Mouse (Mus musculus): ENCODE results near the gene Fkbp9. TPM values are rescaled to one million over a fixed set of nuclear protein-coding genes. Genes with fewer than 3 reads are reported as not detected.

Gene Fkbp9
- polyA plus RNA-seq, 1 experiment: not detected

GRCm38 (mm10) chr6:56877985-56878384, 46.1 kb downstream of the Fkbp9 start:
- no peak for TF ChIP-seq GATA1 (IDR thresholded peaks at IDR 0.05; ENCODE audit: low read length)

- peak; percentile 48 for TF ChIP-seq GATA1 (IDR thresholded peaks at IDR 0.05; ENCODE audit: low read length)
These were observed 47.6 kb downstream of the Fkbp9 start for GRCm38 (mm10) chr6:56879352-56879955.

GRCm38 (mm10) chr6:56888561-56888960, 56.7 kb downstream of the Fkbp9 start:
- no peak for TF ChIP-seq GATA1 (IDR thresholded peaks at IDR 0.05; ENCODE audit: low read length)

- no peak for TF ChIP-seq GATA1 (IDR thresholded peaks at IDR 0.05; ENCODE audit: low read length)
These were observed 58.9 kb downstream of the Fkbp9 start for GRCm38 (mm10) chr6:56890762-56891161.

GRCm38 (mm10) chr6:56899601-56900000, 67.7 kb downstream of the Fkbp9 start:
- no peak for TF ChIP-seq GATA1 (IDR thresholded peaks at IDR 0.05; ENCODE audit: low read length)

- no peak for TF ChIP-seq GATA1 (IDR thresholded peaks at IDR 0.05; ENCODE audit: low read length)
These were observed 69.5 kb downstream of the Fkbp9 start for GRCm38 (mm10) chr6:56901336-56901735.

- no peak for TF ChIP-seq GATA1 (IDR thresholded peaks at IDR 0.05; ENCODE audit: low read length)
These were observed 70.0 kb downstream of the Fkbp9 start for GRCm38 (mm10) chr6:56901824-56902386.

- TF ChIP-seq GATA1 (IDR thresholded peaks at IDR 0.05; ENCODE audit: low read length): peak; percentile 50
These were observed 71.0 kb downstream of the Fkbp9 start for GRCm38 (mm10) chr6:56902606-56903520.

- TF ChIP-seq GATA1 (IDR thresholded peaks at IDR 0.05; ENCODE audit: low read length): no peak
These were observed 72.0 kb downstream of the Fkbp9 start for GRCm38 (mm10) chr6:56903831-56904230.

- no peak for TF ChIP-seq GATA1 (IDR thresholded peaks at IDR 0.05; ENCODE audit: low read length)
These were observed 72.5 kb downstream of the Fkbp9 start for GRCm38 (mm10) chr6:56904330-56904729.

- TF ChIP-seq GATA1 (IDR thresholded peaks at IDR 0.05; ENCODE audit: low read length): no peak
These were observed 73.1 kb downstream of the Fkbp9 start for GRCm38 (mm10) chr6:56904982-56905381.

- TF ChIP-seq GATA1 (IDR thresholded peaks at IDR 0.05; ENCODE audit: low read length): no peak
These were observed 73.6 kb downstream of the Fkbp9 start for GRCm38 (mm10) chr6:56905486-56905885.

- no peak for TF ChIP-seq GATA1 (IDR thresholded peaks at IDR 0.05; ENCODE audit: low read length)
These were observed 74.4 kb downstream of the Fkbp9 start for GRCm38 (mm10) chr6:56906121-56906846.

- no peak for TF ChIP-seq GATA1 (IDR thresholded peaks at IDR 0.05; ENCODE audit: low read length)
These were observed 76.1 kb downstream of the Fkbp9 start for GRCm38 (mm10) chr6:56907973-56908372.

- TF ChIP-seq GATA1 (IDR thresholded peaks at IDR 0.05; ENCODE audit: low read length): no peak
These were observed 76.5 kb downstream of the Fkbp9 start for GRCm38 (mm10) chr6:56908397-56908796.

GRCm38 (mm10) chr6:56908912-56909311, 77.1 kb downstream of the Fkbp9 start:
- TF ChIP-seq GATA1 (IDR thresholded peaks at IDR 0.05; ENCODE audit: low read length): no peak
